Mouse (Mus musculus) liver, postnatal 0 days (tissue): ENCODE data around the gene Actc1.

Experiments used
- CTCF ChIP-seq: sonication (generic); IDR thresholded peaks from 2 replicates; pipeline ENCODE4 v1.5.1; 2016; ENCODE audit warnings: antibody characterized with exemption, low read depth
- EP300 ChIP-seq: IDR thresholded peaks from 2 replicates; pipeline ENCODE4 v1.6.1; 2016; ENCODE audit warnings: antibody characterized with exemption, low read depth, mild to moderate bottlenecking

- TF ChIP-seq CTCF: no peak
- TF ChIP-seq EP300: no peak
These were observed 2.1 kb downstream of the Actc1 start for GRCm38 (mm10) chr2:114051111-114051870.
